Mouse (Mus musculus) megakaryocyte progenitor cell, adult 5-6 weeks (primary cell): ENCODE measurements around the gene Plk2. TPM values are rescaled to one million over a fixed set of nuclear protein-coding genes. Genes with fewer than 3 reads are reported as not detected.

ENCODE experiments used
- ATAC-seq: replicated peaks from 2 replicates; pipeline ENCODE4 v1.8.0; 2016; ENCODE audit warnings: mild to moderate bottlenecking, moderate TSS enrichment, inconsistent platforms; ENCODE audit not compliant: poor library complexity
- total RNA-seq, 2 experiments: library from RNA; stranded (forward) in 1 of 2; stranded (reverse) in 1 of 2; fragments of 157-497, 149-512 nt in 1 of 2; fragments of 200-1000 nt in 1 of 2; gene quantifications; 2 replicates each; pipeline versions ENCODE4 v1.2.3 to v1.2.4; 2015 to 2017

The Plk2 gene
- 0.61 and 0.77 TPM in 2 replicates for total RNA-seq (2015)
- 2.0 and 2.9 TPM in 2 replicates for total RNA-seq (2017)

- peak; percentile 86 for ATAC-seq
These were observed at the start of gene Plk2 for GRCm38 (mm10) chr13:110394291-110395178. Gene Plk2, plus strand, starts transcription at chr13:110395046.

- peak; percentile 64 for ATAC-seq
These were observed 48.1 kb upstream of the Plk2 start for GRCm38 (mm10) chr13:110346707-110347106.

GRCm38 (mm10) chr13:110351051-110351450 lies 43.8 kb upstream of the Plk2 start:
- no peak for ATAC-seq

- ATAC-seq, result peak; percentile 96
These were observed 37.9 kb upstream of the Plk2 start, which contains the start of gene Gapt for GRCm38 (mm10) chr13:110356941-110357340. Gene Gapt, minus strand, starts transcription at chr13:110357199.

GRCm38 (mm10) chr13:110363722-110364121 lies 31.1 kb upstream of the Plk2 start:
- ATAC-seq, result peak; percentile 56

GRCm38 (mm10) chr13:110366477-110366876 lies 28.4 kb upstream of the Plk2 start:
- ATAC-seq, result peak; percentile 37

- ATAC-seq, result 0 out of 2 replicates have a peak, but pooled peaks have one; percentile 4
These were observed 26.8 kb upstream of the Plk2 start for GRCm38 (mm10) chr13:110367961-110368555.

- peak; percentile 94 for ATAC-seq
These were observed 26.2 kb upstream of the Plk2 start for GRCm38 (mm10) chr13:110368556-110369040.

- ATAC-seq, result no peak
These were observed 25.2 kb upstream of the Plk2 start for GRCm38 (mm10) chr13:110369673-110370072.

- peak; percentile 77 for ATAC-seq
These were observed 12.4 kb upstream of the Plk2 start for GRCm38 (mm10) chr13:110382447-110382901.

GRCm38 (mm10) chr13:110384514-110384913 lies 10.3 kb upstream of the Plk2 start:
- peak; percentile 97 for ATAC-seq

GRCm38 (mm10) chr13:110392210-110392609 lies 2.6 kb upstream of the Plk2 start:
- ATAC-seq, result peak; percentile 45

GRCm38 (mm10) chr13:110392631-110393030 lies 2.2 kb upstream of the Plk2 start:
- ATAC-seq, result no peak

- no peak for ATAC-seq
These were observed 441 bp downstream of the Plk2 start for GRCm38 (mm10) chr13:110395179-110395794.

GRCm38 (mm10) chr13:110395916-110396685 lies 1.3 kb downstream of the Plk2 start:
- ATAC-seq, result no peak

- no peak for ATAC-seq
These were observed 2.9 kb downstream of the Plk2 start for GRCm38 (mm10) chr13:110397750-110398149.

- ATAC-seq, result no peak
These were observed 3.8 kb downstream of the Plk2 start for GRCm38 (mm10) chr13:110398513-110399270.

GRCm38 (mm10) chr13:110401443-110401842 lies 6.6 kb downstream of the Plk2 start:
- ATAC-seq, result no peak

- ATAC-seq, result no peak
These were observed 7.0 kb downstream of the Plk2 start for GRCm38 (mm10) chr13:110401877-110402276.

- ATAC-seq, result no peak
These were observed 9.2 kb downstream of the Plk2 start for GRCm38 (mm10) chr13:110404059-110404458.
